Mouse (Mus musculus) G1E (cell line): Measurements from ENCODE around the gene Ankrd63. TPM values are rescaled to one million over a fixed set of nuclear protein-coding genes. Genes with fewer than 3 reads are reported as not detected.

ENCODE experiments used
- ATAC-seq: 2 replicates; pipeline ENCODE4 v1.8.0; 2016; ENCODE audit warnings: mild to moderate bottlenecking; ENCODE audit not compliant: insufficient number of reproducible peaks, poor library complexity, low FRiP score, severe bottlenecking; ENCODE audit errors: extremely low read depth
- DNase-seq: peaks from one replicate; pipeline ENCODE4 v3.0.0; 2012; ENCODE audit warnings: low spot score
- H3K27me3 ChIP-seq: 2 replicates; pipeline ENCODE4 v1.6.1; 2012; ENCODE audit warnings: mild to moderate bottlenecking, low read length, inconsistent platforms; ENCODE audit not compliant: insufficient read depth
- H3K36me3 ChIP-seq: replicated peaks from 2 replicates; pipeline ENCODE3; 2012; ENCODE audit warnings: mild to moderate bottlenecking, inconsistent platforms
- H3K4me1 ChIP-seq: 2 replicates; pipeline ENCODE4 v1.6.1; 2012; ENCODE audit warnings: low read depth, low read length, inconsistent platforms, mixed read lengths; ENCODE audit not compliant: insufficient read depth
- H3K4me3 ChIP-seq: 2 replicates; pipeline ENCODE4 v1.5.1; 2012; ENCODE audit warnings: low read depth, mild to moderate bottlenecking, inconsistent platforms, low read length, moderate library complexity, mixed read lengths
- H3K9me3 ChIP-seq: replicated peaks from 2 replicates; pipeline ENCODE4 v1.6.1; 2012; ENCODE audit warnings: inconsistent platforms
- CTCF ChIP-seq: IDR thresholded peaks from 2 replicates; pipeline ENCODE4 v1.5.1; 2012; ENCODE audit warnings: low read depth, low read length, inconsistent platforms, mixed read lengths
- GATA1 ChIP-seq: IDR thresholded peaks from 2 replicates; pipeline ENCODE4 v1.6.1; 2012; ENCODE audit warnings: borderline replicate concordance, low read length, inconsistent platforms, mixed read lengths
- GATA2 ChIP-seq: IDR thresholded peaks from 2 replicates; pipeline ENCODE4 v1.6.1; 2012; ENCODE audit warnings: low read depth, low read length, inconsistent platforms, borderline replicate concordance
- POLR2AphosphoS5 ChIP-seq: IDR thresholded peaks from 2 replicates; pipeline ENCODE4 v1.6.1; 2012; ENCODE audit warnings: low read depth, low read length, inconsistent platforms; ENCODE audit not compliant: insufficient replicate concordance
- TAL1 ChIP-seq: conservative IDR thresholded peaks from 2 replicates; pipeline ENCODE4 v1.6.1; 2012; ENCODE audit warnings: low read depth, low read length, inconsistent platforms, mixed read lengths
- polyA plus RNA-seq: library from polyadenylated mRNA; stranded (reverse); fragments of >175 nt; gene quantifications from 2 replicates; pipeline ENCODE4 v1.2.3, GENCODE M21; 2012
- total RNA-seq, 2 experiments: library from RNA; stranded (forward) in 1 of 2; stranded (reverse) in 1 of 2; fragments of 200-1000 nt in 1 of 2; fragments of >200 nt in 1 of 2; fragmentation: Nextera tagmentation in 1 of 2; gene quantifications; 2 replicates each; pipeline ENCODE4 v1.2.3; 2014 to 2017

Ankrd63 gene
- total RNA-seq (2014; fragmentation: Nextera tagmentation) (0.15 TPM in 1 of 2 replicates, not detected in the other), total RNA-seq (2017) (under 0.01 and 0.05 TPM in 2 replicates), polyA plus RNA-seq (not detected in 2 replicates)

DNA sequence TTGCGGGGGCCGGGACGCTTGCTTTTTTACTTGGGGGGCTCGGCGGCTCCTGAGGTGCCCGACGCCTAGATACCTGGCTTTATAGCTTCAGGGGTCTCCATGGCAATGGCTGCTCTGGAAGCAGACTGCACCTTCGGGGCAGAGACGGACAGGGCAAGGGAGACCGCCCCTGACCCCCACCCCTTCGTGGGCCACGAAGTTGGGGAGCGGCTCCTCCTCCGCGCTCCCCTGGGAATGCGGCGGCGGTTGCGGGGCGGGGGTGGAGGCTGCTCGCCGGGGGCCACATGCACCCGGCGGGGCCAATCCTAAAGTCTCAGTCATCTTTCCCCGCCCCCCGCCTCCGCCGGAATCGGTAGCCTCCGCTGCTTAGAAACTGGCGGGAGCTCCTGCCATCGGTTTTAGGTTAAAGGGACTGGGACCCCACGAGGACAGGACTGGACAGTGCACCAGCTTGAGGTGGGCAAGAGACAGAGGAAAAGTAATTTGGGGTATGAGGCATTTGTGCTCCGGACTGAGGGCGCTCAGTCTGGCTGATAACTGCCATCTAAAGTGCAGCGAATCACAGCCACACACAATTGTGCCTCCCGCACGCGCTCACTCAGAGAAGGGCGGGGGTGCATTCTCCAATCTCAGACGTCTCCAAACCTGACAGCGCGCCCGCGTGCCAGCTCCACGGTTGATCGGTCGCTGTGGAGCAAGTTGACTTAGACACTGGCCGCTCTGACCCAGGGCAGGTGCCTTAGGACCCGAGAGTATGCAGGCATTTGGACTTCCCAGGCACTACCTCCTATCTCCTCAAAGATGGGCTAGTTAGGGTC lies at the start of gene Ankrd63:
Gene Ankrd63, minus strand, starts transcription at position 51 of the 818 bp plus-strand sequence.
- ATAC-seq: no peak
- no peak for DNase-seq
- Histone ChIP-seq H3K27me3 (peaks cover 89% of the 10 kb centered on the region), H3K9me3 (peaks cover 16% of the 10 kb centered on the region), H3K36me3 (no peaks in the 10 kb centered on the region), H3K4me1 (peaks cover 22% of the 10 kb centered on the region), H3K4me3 (peak within 1 kb of the TSS; percentile 51; the same call in 1 of the 2 replicates)
- TF ChIP-seq GATA1: no peak
- no peak for TF ChIP-seq GATA2
- no peak for TF ChIP-seq POLR2AphosphoS5
- no peak for TF ChIP-seq CTCF
- TF ChIP-seq TAL1: no peak

DNA sequence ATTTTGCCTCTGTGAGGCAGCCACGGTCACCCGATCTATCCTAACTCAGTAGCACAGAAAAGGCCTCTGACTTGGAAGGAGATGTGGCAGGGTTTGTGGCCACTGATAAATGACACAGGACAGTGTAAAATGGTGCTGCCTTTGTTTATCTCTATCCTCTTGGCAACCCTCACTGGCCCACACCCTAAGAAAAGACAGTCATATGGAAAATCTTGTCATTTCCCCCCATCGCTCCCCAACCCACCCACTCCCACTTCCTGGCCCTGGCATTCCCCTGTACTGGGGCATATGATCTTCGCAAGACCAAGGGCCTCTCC lies 49.0 kb upstream of the Ankrd63 start:
- TF ChIP-seq TAL1: no peak
- no peak for TF ChIP-seq GATA1
- TF ChIP-seq GATA2: no peak
- TF ChIP-seq CTCF: no peak
- TF ChIP-seq POLR2AphosphoS5: no peak
- Histone ChIP-seq H3K36me3 (peaks cover 51% of the 10 kb centered on the region), H3K27me3 (peaks cover 14% of the 10 kb centered on the region), H3K9me3 (no peaks in the 10 kb centered on the region), H3K4me3 (no peak overlapping the region), H3K4me1 (peaks cover 30% of the 10 kb centered on the region)
- ATAC-seq (no peak), DNase-seq (no peak)

DNA sequence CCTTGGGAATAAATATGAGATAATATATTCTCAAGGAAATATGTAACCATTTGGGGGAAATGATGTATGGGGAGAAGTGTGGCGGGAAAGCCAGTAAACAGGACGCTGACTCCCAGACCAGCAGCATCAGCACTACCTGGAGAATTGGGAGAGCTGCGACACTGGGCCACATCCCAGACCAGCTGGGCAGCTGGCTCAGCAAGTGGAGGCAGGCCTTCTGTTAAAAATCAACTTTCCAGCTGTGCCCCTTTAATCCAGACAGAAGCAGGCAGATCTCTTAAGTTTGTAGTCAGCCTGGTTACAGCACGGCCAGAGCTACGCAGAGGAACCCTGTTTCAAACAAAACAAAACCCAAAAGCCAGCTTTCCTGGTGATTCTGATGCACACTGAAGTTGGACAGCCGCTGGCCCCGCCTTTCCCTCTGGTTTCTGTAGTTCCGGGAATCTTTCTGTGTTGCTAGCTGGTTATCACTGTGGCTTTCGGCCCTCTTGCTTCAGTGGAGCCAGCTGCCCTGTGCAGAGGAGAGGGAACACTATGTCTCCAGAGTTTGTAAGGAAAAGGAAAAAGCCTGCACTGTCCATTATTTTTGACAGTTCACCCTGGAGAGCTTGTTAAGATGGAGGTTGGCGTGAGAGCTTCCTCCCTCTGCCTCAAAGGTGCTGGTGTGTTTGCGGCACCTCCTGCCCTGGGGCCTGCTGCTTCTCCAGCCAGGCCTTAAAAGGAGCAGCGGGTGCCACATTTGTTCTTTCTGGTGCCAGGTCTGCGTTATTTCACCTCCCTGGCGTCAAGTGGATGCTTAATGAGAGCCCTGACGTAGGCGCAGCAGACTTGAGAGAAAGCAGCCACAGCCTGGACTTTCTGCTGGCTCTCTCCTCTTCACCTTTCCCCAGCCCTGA lies 48.4 kb upstream of the Ankrd63 start:
- H3K9me3 ChIP-seq: no peaks in the 10 kb centered on the region
- H3K27me3 ChIP-seq: peaks cover 9% of the 10 kb centered on the region
- TF ChIP-seq CTCF (no peak), POLR2AphosphoS5 (no peak), TAL1 (no peak), GATA1 (no peak), GATA2 (no peak)
- no peak overlapping the region for H3K4me3 ChIP-seq
- DNase-seq (no peak), ATAC-seq (no peak)
- peaks cover 57% of the 10 kb centered on the region for H3K36me3 ChIP-seq
- peaks cover 36% of the 10 kb centered on the region for H3K4me1 ChIP-seq

DNA sequence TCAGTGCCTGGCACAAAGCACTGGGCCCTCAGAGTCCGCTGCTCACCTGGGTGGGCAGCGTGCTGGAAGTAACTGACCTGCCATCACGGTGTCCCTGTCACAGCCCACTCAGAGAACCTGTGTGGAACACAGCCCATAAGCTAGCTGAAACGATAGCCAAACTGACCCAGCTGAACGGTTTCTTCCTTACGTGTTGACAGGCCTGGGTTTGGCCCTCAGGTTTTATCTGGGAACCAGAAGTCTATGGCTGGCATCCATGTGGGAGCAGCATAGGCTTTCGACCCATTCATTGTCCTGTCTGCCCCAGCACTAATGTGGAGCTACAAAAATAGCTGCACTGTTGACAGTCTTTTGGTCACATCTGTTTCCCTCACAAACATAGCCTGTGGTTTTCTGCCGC lies 46.7 kb upstream of the Ankrd63 start:
- peaks cover 44% of the 10 kb centered on the region for H3K4me1 ChIP-seq
- TF ChIP-seq GATA1 (no peak), GATA2 (no peak), CTCF (no peak), POLR2AphosphoS5 (no peak), TAL1 (no peak)
- no peak overlapping the region for H3K4me3 ChIP-seq
- peaks cover 57% of the 10 kb centered on the region for H3K36me3 ChIP-seq
- no peaks in the 10 kb centered on the region for H3K27me3 ChIP-seq
- no peaks in the 10 kb centered on the region for H3K9me3 ChIP-seq
- DNase-seq: no peak
- ATAC-seq: no peak

DNA sequence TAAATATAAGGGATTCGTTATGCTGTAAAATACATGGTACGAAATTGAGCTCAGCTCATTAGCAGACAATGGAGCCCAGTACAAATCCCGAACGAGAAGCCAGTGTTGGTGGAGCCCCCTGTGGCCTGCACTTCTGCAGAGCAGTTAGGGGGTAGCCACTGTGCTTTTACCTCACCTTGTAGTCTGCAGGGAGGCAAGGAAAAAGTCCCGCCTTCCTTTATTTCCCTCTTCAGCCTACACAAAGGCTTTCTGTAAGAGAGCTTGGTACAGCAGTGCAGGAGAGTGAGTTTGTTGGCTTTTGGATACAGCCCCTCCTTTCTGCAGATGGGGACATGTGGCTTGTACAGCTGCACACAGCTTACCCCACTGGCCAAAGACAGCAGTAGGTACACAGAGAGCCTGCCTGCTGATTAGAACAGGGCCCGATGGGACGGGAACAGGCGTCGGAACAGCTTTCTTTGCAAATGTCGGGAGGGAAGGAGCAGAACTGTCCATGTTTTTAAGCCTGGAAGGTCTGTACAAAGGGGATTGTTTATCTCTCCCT lies 45.6 kb upstream of the Ankrd63 start:
- peaks cover 54% of the 10 kb centered on the region for H3K4me1 ChIP-seq
- DNase-seq: no peak

More for the DNA sequence above, 45.6 kb upstream of the Ankrd63 start:
- no peak for ATAC-seq
- Histone ChIP-seq H3K36me3 (peaks cover 57% of the 10 kb centered on the region), H3K4me3 (no peak overlapping the region), H3K27me3 (no peaks in the 10 kb centered on the region), H3K9me3 (no peaks in the 10 kb centered on the region)
- TF ChIP-seq GATA2: no peak
- no peak for TF ChIP-seq GATA1
- TF ChIP-seq POLR2AphosphoS5: no peak
- TF ChIP-seq CTCF: no peak
- TF ChIP-seq TAL1: no peak
